Mouse (Mus musculus): ENCODE measurements at regions not wholly inside any gene's neighbourhood (a gene's known extent, or its start where the extent isn't known, plus 50 kb on each side); places are given as distances from the start of the nearest gene placed in this dataset.

GRCm38 (mm10) chr17:47298396-47298919 lies 70.2 kb upstream of the Mrps10 start:
- TF ChIP-seq POLR2A (IDR thresholded peaks at IDR 0.05; ENCODE audit: low read depth, low read length) (no peak), CTCF (conservative IDR thresholded peaks at IDR 0.05; ENCODE audit: insufficient read depth, insufficient read length, low read depth, low read length) (no peak)

Measured in kidney, adult 2 months (tissue).